Mouse (Mus musculus): Measurements from ENCODE around the gene Faah. TPM values are rescaled to one million over a fixed set of nuclear protein-coding genes. Genes with fewer than 3 reads are reported as not detected.

Faah gene
- total and polyA plus RNA-seq, 3 experiments, result 3.4 to 15.1 (median 13.3) TPM

DNA sequence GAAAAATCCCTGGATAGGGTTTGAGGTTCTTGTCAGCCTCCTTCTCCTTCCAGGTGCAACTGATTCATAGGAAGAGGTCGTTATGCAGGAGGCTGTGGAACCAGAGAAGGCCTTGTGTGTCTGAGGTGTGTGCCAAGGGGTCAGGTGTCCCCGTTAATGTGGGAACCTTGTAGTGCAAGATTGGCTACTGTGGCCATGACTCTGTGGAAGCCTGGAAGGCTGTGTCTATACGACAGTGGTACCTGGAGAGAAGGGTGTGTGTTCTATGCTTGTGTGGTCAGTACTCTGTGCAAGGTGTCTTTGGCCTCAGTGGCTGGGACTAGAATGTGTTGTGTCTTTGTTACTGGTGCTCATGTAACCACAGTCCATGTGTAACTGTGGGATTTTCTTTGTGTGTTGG lies 77.0 kb downstream of the Faah start:
- no peak overlapping the region for H3K27ac ChIP-seq (ENCODE audit: insufficient read depth, low read depth)
- no peaks in the 10 kb centered on the region; a peak in 1 of 4 replicates for H3K4me1 ChIP-seq (ENCODE audit: control insufficient read depth in 1 of 2, insufficient read depth in 2 of 2)
- no peaks in the 10 kb centered on the region for H3K9me3 ChIP-seq (replicated peaks; ENCODE audit: low read length)
- no peak overlapping the region for H3K4me3 ChIP-seq (replicated peaks in 1 of 3; ENCODE audit: low read depth in 2 of 3, low read length in 2 of 3, poor library complexity in 1 of 3)
- H3K36me3 ChIP-seq (replicated peaks in 1 of 2; ENCODE audit: control insufficient read depth in 1 of 2, insufficient read depth in 1 of 2, low read length in 1 of 2), result no peaks in the 10 kb centered on the region
- no peaks in the 10 kb centered on the region for H3K79me2 ChIP-seq (replicated peaks; ENCODE audit: control insufficient read depth, extremely low read depth, insufficient read depth, poor library complexity, severe bottlenecking)
- TF ChIP-seq PAX5 (IDR thresholded peaks at IDR 0.05; ENCODE audit: low read length), result no peak
- no peak for TF ChIP-seq ZKSCAN1 (IDR thresholded peaks at IDR 0.05; ENCODE audit: borderline replicate concordance, low read depth, low read length)
- TF ChIP-seq USF1 (IDR thresholded peaks at IDR 0.05; ENCODE audit: low read depth, low read length), result no peak
- TF ChIP-seq MXI1 (IDR thresholded peaks at IDR 0.05; ENCODE audit: low read depth, low read length), result no peak
- TF ChIP-seq KAT2A (IDR thresholded peaks at IDR 0.05; ENCODE audit: insufficient replicate concordance, low read length), result no peak
- no peak for TF ChIP-seq MYC (IDR thresholded peaks at IDR 0.05; ENCODE audit: low read depth, low read length)
- no peak for TF ChIP-seq BHLHE40 (IDR thresholded peaks at IDR 0.05; ENCODE audit: low read depth, low read length)
- TF ChIP-seq EP300 (IDR thresholded peaks at IDR 0.05; ENCODE audit: low read length), result no peak
- TF ChIP-seq MAFK (IDR thresholded peaks at IDR 0.05; ENCODE audit: insufficient replicate concordance, low read length), result no peak
- TF ChIP-seq IRF4 (IDR thresholded peaks at IDR 0.05; ENCODE audit: low read depth, low read length), result no peak
- dilution Hi-C loops (cut with MboI; ENCODE audit: extremely low pct_ligation_motif_present, extremely low pct_unique_long_range_greater_than_20kb, low sequenced_read_pairs), result no loop called here
- DNase-seq (ENCODE audit: extremely low read depth), result no peak
- no peak overlapping the region for H3K9ac ChIP-seq (ENCODE audit: insufficient read depth, low read depth)
- no peak overlapping the region for H3K4me2 ChIP-seq (ENCODE audit: insufficient read depth, low read depth, poor library complexity, severe bottlenecking)
- in situ Hi-C loops (cut with MboI; ENCODE audit: low pct_ligation_motif_present, low pct_unique_long_range_greater_than_20kb, low sequenced_read_pairs), result no loop called here
- H3K27me3 ChIP-seq (replicated peaks), result peaks cover 91% of the 10 kb centered on the region

DNA sequence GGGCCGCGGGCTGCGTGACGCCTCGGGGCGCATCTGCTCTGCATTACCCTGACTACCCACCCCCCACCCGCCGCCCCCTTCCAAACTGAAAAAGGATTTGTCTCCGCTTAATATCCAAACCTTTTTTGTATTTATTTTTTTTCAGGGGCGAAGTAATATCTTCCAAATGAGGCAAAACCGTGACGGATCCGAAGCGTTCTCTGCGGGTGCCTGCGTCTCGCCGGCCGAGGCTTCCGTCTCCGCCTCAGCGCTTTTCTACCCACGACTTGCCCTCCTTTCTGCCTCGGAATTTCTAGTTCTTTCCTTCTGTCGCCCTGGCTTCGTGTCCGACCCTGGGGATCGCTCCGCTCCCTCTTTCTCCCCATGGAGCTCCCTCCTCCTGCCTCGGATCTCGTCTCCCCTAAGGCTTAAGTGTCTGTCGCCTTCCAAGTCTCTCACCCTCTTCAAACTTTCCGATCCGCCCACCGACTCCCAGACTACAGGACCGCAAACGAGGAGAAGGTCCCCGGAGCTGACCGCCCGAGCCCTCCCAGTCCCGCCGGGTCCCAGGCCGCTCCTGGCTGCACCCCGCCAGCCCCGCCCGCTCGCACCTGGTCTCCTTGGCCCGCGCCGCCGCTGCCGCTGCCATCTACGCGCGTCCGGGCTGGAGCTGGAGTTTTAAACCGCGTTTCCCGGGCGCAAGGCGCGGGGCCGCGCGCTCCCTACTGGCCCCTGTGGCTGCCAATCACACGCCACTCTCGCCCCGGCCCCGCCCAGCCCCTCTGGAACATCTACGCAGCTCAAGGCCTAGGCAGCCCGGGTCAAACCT lies 78.2 kb downstream of the Faah start, which contains the start of gene Dmbx1:
Dmbx1 (minus strand) TSS at position 632 of the 808 bp plus-strand sequence.
- Histone ChIP-seq H3K27me3 (replicated peaks) (peaks cover 89% of the 10 kb centered on the region), H3K9ac (ENCODE audit: insufficient read depth, low read depth) (no peak within 1 kb of the TSS)

More for the DNA sequence above, 78.2 kb downstream of the Faah start, which contains the start of gene Dmbx1:
- H3K27ac ChIP-seq (ENCODE audit: insufficient read depth, low read depth), result no peak within 1 kb of the TSS
- no peak within 1 kb of the TSS for H3K4me3 ChIP-seq (replicated peaks in 1 of 3; ENCODE audit: low read depth in 2 of 3, low read length in 2 of 3, poor library complexity in 1 of 3)
- no peak for TF ChIP-seq ZMIZ1 (IDR thresholded peaks at IDR 0.05; ENCODE audit: low read depth, low read length)
- no peak for TF ChIP-seq POLR2AphosphoS2 (IDR thresholded peaks at IDR 0.05; ENCODE audit: low read depth, low read length)
- no peak for TF ChIP-seq MAZ (IDR thresholded peaks at IDR 0.05; ENCODE audit: low read depth, low read length)
- no peak for TF ChIP-seq SIN3A (IDR thresholded peaks at IDR 0.05; ENCODE audit: low read length)
- TF ChIP-seq GABPA (IDR thresholded peaks at IDR 0.05; ENCODE audit: insufficient replicate concordance, low read depth, low read length), result no peak
- no peak for TF ChIP-seq PAX5 (IDR thresholded peaks at IDR 0.05; ENCODE audit: low read length)
- TF ChIP-seq RCOR1 (conservative IDR thresholded peaks at IDR 0.05; ENCODE audit: low read depth, low read length), result no peak
- no peak for TF ChIP-seq JUN (IDR thresholded peaks at IDR 0.05; ENCODE audit: insufficient read depth, low read depth, low read length)
- TF ChIP-seq CHD2 (IDR thresholded peaks at IDR 0.05; ENCODE audit: low read length), result no peak
- no peak for TF ChIP-seq ELF1 (IDR thresholded peaks at IDR 0.05; ENCODE audit: low read depth, low read length)
- TF ChIP-seq TCF12 (IDR thresholded peaks at IDR 0.05; ENCODE audit: low read depth, low read length), result no peak
- no peak for TF ChIP-seq ZC3H11A (IDR thresholded peaks at IDR 0.05; ENCODE audit: low read depth, low read length)
- TF ChIP-seq TBP (conservative IDR thresholded peaks at IDR 0.05; ENCODE audit: low read depth, low read length), result no peak
- no peak for TF ChIP-seq UBTF (IDR thresholded peaks at IDR 0.05; ENCODE audit: low read depth, low read length)
- no peak for TF ChIP-seq USF2 (conservative IDR thresholded peaks at IDR 0.05; ENCODE audit: low read depth, low read length)
- TF ChIP-seq MEF2A (IDR thresholded peaks at IDR 0.05; ENCODE audit: borderline replicate concordance, low read depth, low read length), result no peak
- no peak for TF ChIP-seq MAX (IDR thresholded peaks at IDR 0.05; ENCODE audit: low read length)
- TF ChIP-seq ZKSCAN1 (IDR thresholded peaks at IDR 0.05; ENCODE audit: borderline replicate concordance, low read depth, low read length), result no peak
- TF ChIP-seq SMC3 (IDR thresholded peaks at IDR 0.05; ENCODE audit: low read depth, low read length), result no peak
- DNase-seq (ENCODE audit: extremely low read depth), result no peak
- dilution Hi-C loops (cut with MboI; ENCODE audit: extremely low pct_ligation_motif_present, extremely low pct_unique_long_range_greater_than_20kb, low sequenced_read_pairs) (no loop called here), in situ Hi-C loops (cut with MboI; ENCODE audit: low pct_ligation_motif_present, low pct_unique_long_range_greater_than_20kb, low sequenced_read_pairs) (no loop called here)
- H3K36me3 ChIP-seq (replicated peaks in 1 of 2; ENCODE audit: control insufficient read depth in 1 of 2, insufficient read depth in 1 of 2, low read length in 1 of 2), result no peaks in the 10 kb centered on the region
- no peak within 1 kb of the TSS for H3K4me2 ChIP-seq (ENCODE audit: insufficient read depth, low read depth, poor library complexity, severe bottlenecking)
- H3K4me1 ChIP-seq (ENCODE audit: control insufficient read depth in 1 of 2, insufficient read depth in 2 of 2), result no peaks in the 10 kb centered on the region; a peak in 1 of 4 replicates
- no peaks in the 10 kb centered on the region for H3K79me2 ChIP-seq (replicated peaks; ENCODE audit: control insufficient read depth, extremely low read depth, insufficient read depth, poor library complexity, severe bottlenecking)
- no peaks in the 10 kb centered on the region for H3K9me3 ChIP-seq (replicated peaks; ENCODE audit: low read length)
